Mouse (Mus musculus) lung, postnatal 0 days (tissue): ENCODE data around the gene Ttyh2. TPM values are rescaled to one million over a fixed set of nuclear protein-coding genes. Genes with fewer than 3 reads are reported as not detected.
A peak's percentile ranks its signal among the peaks of the same experiment; 100 is the strongest.

Experiments used
- ATAC-seq: fragments of 200-750 bp; cut with Nextera tagmentation; 2 replicates; pipeline ENCODE4 v1.8.0; 2017; ENCODE audit warnings: moderate library complexity
- DNase-seq: peaks from one replicate; pipeline ENCODE4 v3.0.0-alpha.2; 2016; ENCODE audit warnings: low spot score
- H3K27ac ChIP-seq: fragments of 300-500 bp; sonication (generic); 2 replicates; pipeline ENCODE4 v1.5.1; 2014; ENCODE audit warnings: antibody characterized with exemption, mild to moderate bottlenecking, low read length, mixed read lengths
- H3K27me3 ChIP-seq: fragments of 300-500 bp; sonication (generic); replicated peaks from 2 replicates; pipeline ENCODE4 v1.6.1; 2014; ENCODE audit warnings: low read length, mixed read lengths; ENCODE audit not compliant: insufficient read depth
- H3K36me3 ChIP-seq: fragments of 300-500 bp; sonication (generic); 2 replicates; pipeline ENCODE4 v1.6.1; 2014; ENCODE audit warnings: low read length, mixed read lengths; ENCODE audit not compliant: insufficient read depth
- H3K4me1 ChIP-seq: fragments of 300-500 bp; sonication (generic); 2 replicates; pipeline ENCODE4 v1.6.1; 2014; ENCODE audit warnings: antibody characterized with exemption, low read depth, low read length, mixed read lengths; ENCODE audit not compliant: insufficient read depth
- H3K4me2 ChIP-seq: fragments of 300-500 bp; sonication (generic); replicated peaks from 2 replicates; pipeline ENCODE4 v1.6.1; 2014; ENCODE audit warnings: low read depth, mild to moderate bottlenecking, low read length, moderate library complexity, mixed read lengths
- H3K4me3 ChIP-seq: fragments of 300-500 bp; sonication (generic); 2 replicates; pipeline ENCODE4 v1.5.1; 2014; ENCODE audit warnings: low read depth, low read length
- H3K9ac ChIP-seq: fragments of 300-500 bp; sonication (generic); replicated peaks from 2 replicates; pipeline ENCODE4 v1.6.1; 2014; ENCODE audit warnings: low read depth, mild to moderate bottlenecking
- H3K9me3 ChIP-seq: fragments of 300-500 bp; sonication (generic); 2 replicates; pipeline ENCODE4 v1.6.1; 2016; ENCODE audit warnings: low read length, mixed read lengths
- CTCF ChIP-seq: IDR thresholded peaks from 2 replicates; pipeline ENCODE4 v1.5.1; 2016; ENCODE audit warnings: antibody characterized with exemption, mild to moderate bottlenecking
- EP300 ChIP-seq: IDR thresholded peaks from 2 replicates; pipeline ENCODE4 v1.6.1; 2016; ENCODE audit warnings: antibody characterized with exemption, mild to moderate bottlenecking, control low read depth
- WGBS: fragments of 180-500 bp; shearing (Covaris S2); extraction: QIAGEN DNeasy Blood & Tissue Kit; methylation state at CpG from one replicate; pipeline ENCODE4 v1.1.7; 2014; 5-methylcytosine and 5-hydroxymethylcytosine counted together
- polyA plus RNA-seq: library from polyadenylated mRNA; unstranded; fragments of >200 nt; fragmentation: Nextera tagmentation; extraction: Ambion mirVana; gene quantifications from 2 replicates; pipeline ENCODE4 v1.2.1, GENCODE M21; 2015

Ttyh2 gene
- polyA plus RNA-seq, 1 experiment from 2014 or later, result 22.3 TPM

GRCm38 (mm10) chr11:114636292-114636691, 38.9 kb upstream of the Ttyh2 start:
- WGBS, result 2% methylated on average over 6 of the region's 6 CpGs
- H3K9me3 ChIP-seq, result no peaks in the 10 kb centered on the region
- 0 out of 2 replicates have a peak, but pooled peaks cover 10% of the 10 kb centered on the region for H3K27me3 ChIP-seq
- H3K4me3 ChIP-seq, result no peak overlapping the region
- no peaks in the 10 kb centered on the region for H3K4me1 ChIP-seq
- H3K4me2 ChIP-seq, result no peak overlapping the region
- TF ChIP-seq EP300 (no peak), CTCF (peak; percentile 96)
- no peak overlapping the region for H3K27ac ChIP-seq
- ATAC-seq (peak; percentile 46; the same call in 1 of the 2 replicates), DNase-seq (peak; percentile 86)
- H3K9ac ChIP-seq, result no peak overlapping the region
- no peaks in the 10 kb centered on the region for H3K36me3 ChIP-seq

DNA sequence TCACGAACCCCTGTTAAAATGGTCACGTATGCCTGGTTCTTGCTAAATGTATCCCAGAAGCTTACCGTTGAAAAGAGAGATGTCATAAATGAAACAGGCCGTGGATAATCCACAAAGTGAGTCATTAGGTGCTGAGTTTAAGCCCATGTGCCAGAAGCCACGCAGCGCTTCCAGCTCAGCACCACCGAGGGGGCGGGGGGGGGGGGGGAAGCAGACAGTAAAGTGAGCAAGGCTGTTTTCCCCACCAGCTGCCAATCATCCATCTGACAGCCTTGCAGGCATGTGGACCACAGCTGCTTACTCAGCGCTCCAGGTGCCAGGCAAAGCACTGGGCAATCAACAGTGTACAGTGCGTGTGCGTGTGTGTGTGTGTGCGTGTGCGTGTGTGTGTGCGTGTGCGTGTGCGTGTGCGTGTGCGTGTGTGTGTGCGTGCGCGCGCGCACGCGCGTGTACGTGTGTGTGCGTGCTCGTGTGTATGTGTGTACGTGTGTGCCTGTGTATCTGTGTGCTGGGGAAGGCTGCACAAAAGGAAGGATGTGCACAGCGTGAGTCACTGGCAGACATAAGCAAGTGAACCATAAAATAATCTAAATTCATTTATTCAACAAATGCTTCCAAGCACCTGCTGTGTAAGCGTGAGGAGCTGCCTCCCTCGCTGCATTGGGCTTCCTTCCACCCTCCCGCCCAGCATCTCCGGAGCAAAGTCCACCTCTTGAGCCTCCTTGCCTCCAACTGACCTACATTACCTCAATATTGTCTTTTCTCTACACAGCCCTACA, 38.3 kb upstream of the Ttyh2 start:
- TF ChIP-seq CTCF (no peak), EP300 (no peak)
- no peak for ATAC-seq
- H3K9ac ChIP-seq, result no peak overlapping the region
- H3K4me2 ChIP-seq, result no peak overlapping the region
- 58% methylated on average over 35 of the region's 35 CpGs for WGBS
- H3K27ac ChIP-seq, result no peak overlapping the region
- H3K36me3 ChIP-seq, result no peaks in the 10 kb centered on the region
- no peaks in the 10 kb centered on the region for H3K9me3 ChIP-seq
- H3K4me1 ChIP-seq, result no peaks in the 10 kb centered on the region
- no peak overlapping the region for H3K4me3 ChIP-seq
- 0 out of 2 replicates have a peak, but pooled peaks cover 10% of the 10 kb centered on the region for H3K27me3 ChIP-seq
- DNase-seq, result no peak

DNA sequence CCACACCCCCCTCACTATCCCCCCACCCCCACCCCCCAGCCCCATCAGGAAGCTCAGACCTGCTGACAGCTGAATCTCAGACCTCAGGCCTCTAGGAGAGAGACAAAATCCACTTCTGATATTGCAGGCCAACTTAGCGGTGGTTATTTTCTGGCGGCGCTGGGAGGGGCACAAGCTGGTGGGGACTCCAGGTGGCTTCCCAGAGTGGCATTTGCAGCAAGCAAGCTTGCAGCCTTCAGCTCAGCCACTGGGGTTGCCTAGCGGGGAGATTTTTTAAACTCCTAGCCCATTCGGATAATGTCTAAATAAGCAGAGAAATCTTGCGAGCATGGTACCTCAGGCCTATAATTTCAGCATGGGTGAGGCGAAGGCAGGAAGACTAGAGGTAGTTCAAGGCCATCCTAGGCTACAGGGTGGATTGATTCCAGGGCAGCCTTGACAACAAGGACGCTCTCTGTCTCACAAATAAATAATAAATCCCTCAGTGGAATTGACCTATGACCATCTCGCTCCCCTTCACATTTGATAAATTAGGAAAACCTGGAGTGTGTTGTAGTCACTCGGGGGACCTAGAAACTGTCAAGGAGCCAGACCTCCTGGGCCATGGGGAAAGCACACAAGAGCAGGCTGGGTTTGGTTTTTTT, 36.5 kb upstream of the Ttyh2 start:
- no peaks in the 10 kb centered on the region for H3K36me3 ChIP-seq
- no peak overlapping the region for H3K4me2 ChIP-seq
- no peak overlapping the region for H3K27ac ChIP-seq
- H3K4me3 ChIP-seq, result no peak overlapping the region
- ATAC-seq (no peak), DNase-seq (no peak)
- 64% methylated on average over 10 of the region's 10 CpGs for WGBS
- 0 out of 2 replicates have a peak, but pooled peaks cover 10% of the 10 kb centered on the region for H3K27me3 ChIP-seq
- no peaks in the 10 kb centered on the region for H3K9me3 ChIP-seq
- TF ChIP-seq CTCF, result no peak
- TF ChIP-seq EP300, result no peak
- no peaks in the 10 kb centered on the region for H3K4me1 ChIP-seq
- H3K9ac ChIP-seq, result no peak overlapping the region

GRCm38 (mm10) chr11:114639681-114640103, 35.5 kb upstream of the Ttyh2 start:
- no peak for TF ChIP-seq EP300
- TF ChIP-seq CTCF, result no peak
- DNase-seq, result no peak
- no peak overlapping the region for H3K27ac ChIP-seq
- 12% methylated on average over 16 of the region's 19 CpGs for WGBS
- H3K4me3 ChIP-seq, result no peak overlapping the region
- no peaks in the 10 kb centered on the region for H3K36me3 ChIP-seq
- no peaks in the 10 kb centered on the region for H3K9me3 ChIP-seq
- H3K27me3 ChIP-seq, result 0 out of 2 replicates have a peak, but pooled peaks cover 10% of the 10 kb centered on the region
- no peak overlapping the region for H3K4me2 ChIP-seq
- ATAC-seq, result no peak
- H3K9ac ChIP-seq, result no peak overlapping the region
- no peaks in the 10 kb centered on the region for H3K4me1 ChIP-seq

DNA sequence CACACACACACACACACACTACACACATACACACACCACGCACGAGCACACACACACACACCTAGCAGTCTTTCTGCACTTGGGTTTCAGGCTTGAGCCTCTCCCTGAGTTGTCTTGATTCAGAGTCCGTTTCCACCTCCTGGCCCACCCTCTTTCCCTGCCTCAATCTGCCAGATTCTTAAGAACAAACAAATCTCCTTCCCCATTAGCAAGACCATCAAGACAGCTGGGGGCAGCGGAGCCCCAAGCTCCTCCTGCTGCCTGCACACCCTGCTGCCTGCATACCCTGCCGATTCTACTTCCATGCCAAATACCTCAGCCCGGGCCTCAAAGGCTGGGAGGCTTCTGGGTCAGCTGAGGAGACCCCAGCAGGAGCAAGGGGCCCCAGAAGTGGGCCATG, 34.6 kb upstream of the Ttyh2 start:
- H3K4me3 ChIP-seq, result no peak overlapping the region
- H3K27ac ChIP-seq, result no peak overlapping the region
- H3K9ac ChIP-seq, result no peak overlapping the region
- H3K4me1 ChIP-seq, result no peaks in the 10 kb centered on the region
- WGBS, result 43% methylated on average over 6 of the region's 6 CpGs
- no peak for DNase-seq
- H3K4me2 ChIP-seq, result no peak overlapping the region
- no peaks in the 10 kb centered on the region for H3K9me3 ChIP-seq
- H3K27me3 ChIP-seq, result 0 out of 2 replicates have a peak, but pooled peaks cover 10% of the 10 kb centered on the region
- ATAC-seq, result no peak
- no peaks in the 10 kb centered on the region for H3K36me3 ChIP-seq
- TF ChIP-seq EP300, result no peak
- no peak for TF ChIP-seq CTCF

DNA sequence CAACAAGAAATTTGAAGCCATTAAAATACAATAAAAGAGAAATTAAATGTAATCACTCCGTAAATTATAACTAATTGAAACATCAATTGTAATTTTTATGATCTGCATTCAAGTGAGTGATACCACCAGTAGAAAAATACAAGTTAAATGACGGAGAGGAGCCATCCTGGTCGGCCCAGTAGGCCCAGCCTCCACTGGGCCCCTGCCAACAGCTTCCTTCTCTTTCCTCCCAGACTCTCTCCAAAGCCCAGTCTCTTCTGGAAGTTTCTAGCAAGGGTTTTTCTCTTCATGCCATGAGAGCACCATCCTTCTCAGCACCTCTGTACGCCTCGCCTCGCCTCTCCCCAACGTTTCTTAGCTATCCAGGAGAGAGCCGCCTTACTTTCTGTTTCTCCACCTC, 34.1 kb upstream of the Ttyh2 start:
- WGBS, result 73% methylated on average over 8 of the region's 8 CpGs
- TF ChIP-seq CTCF, result no peak
- no peaks in the 10 kb centered on the region for H3K9me3 ChIP-seq
- H3K4me1 ChIP-seq, result no peaks in the 10 kb centered on the region
- H3K4me2 ChIP-seq, result no peak overlapping the region
- 0 out of 2 replicates have a peak, but pooled peaks cover 10% of the 10 kb centered on the region for H3K27me3 ChIP-seq
- ATAC-seq, result no peak
- H3K4me3 ChIP-seq, result no peak overlapping the region
- H3K36me3 ChIP-seq, result no peaks in the 10 kb centered on the region
- DNase-seq, result no peak
- no peak overlapping the region for H3K27ac ChIP-seq
- no peak overlapping the region for H3K9ac ChIP-seq
